Mouse (Mus musculus) stomach, postnatal 0 days (tissue): ENCODE data around the gene Gm45261. TPM values are rescaled to one million over a fixed set of nuclear protein-coding genes. Genes with fewer than 3 reads are reported as not detected.

Experiments used
- ATAC-seq: fragments of 200-750 bp; cut with Nextera tagmentation; 2 replicates; pipeline ENCODE4 v1.8.0; 2017; ENCODE audit not compliant: low FRiP score, low TSS enrichment
- DNase-seq: peaks from one replicate; pipeline ENCODE4 v3.0.0-alpha.2; 2016; ENCODE audit warnings: low spot score
- H3K27ac ChIP-seq: fragments of 300-500 bp; sonication (generic); replicated peaks from 2 replicates; pipeline ENCODE4 v1.5.1; 2014; ENCODE audit warnings: mild to moderate bottlenecking, control low read depth
- H3K27me3 ChIP-seq: fragments of 300-500 bp; sonication (generic); 2 replicates; pipeline ENCODE4 v1.6.1; 2014; ENCODE audit warnings: low read length; ENCODE audit not compliant: control insufficient read depth, insufficient read depth
- H3K36me3 ChIP-seq: fragments of 300-500 bp; sonication (generic); 2 replicates; pipeline ENCODE4 v1.6.1; 2014; ENCODE audit warnings: low read length, mixed read lengths; ENCODE audit not compliant: control insufficient read depth, insufficient read depth
- H3K4me1 ChIP-seq: fragments of 300-500 bp; sonication (generic); replicated peaks from 2 replicates; pipeline ENCODE4 v1.6.1; 2014; ENCODE audit warnings: antibody characterized with exemption; ENCODE audit not compliant: control insufficient read depth, insufficient read depth
- H3K4me2 ChIP-seq: fragments of 300-500 bp; sonication (generic); replicated peaks from 2 replicates; pipeline ENCODE4 v1.6.1; 2014; ENCODE audit warnings: low read depth, mild to moderate bottlenecking, control low read depth, moderate library complexity
- H3K4me3 ChIP-seq: fragments of 300-500 bp; sonication (generic); 2 replicates; pipeline ENCODE4 v1.5.1; 2014; ENCODE audit warnings: low read depth, low read length, control low read depth
- H3K9ac ChIP-seq: fragments of 300-500 bp; sonication (generic); 2 replicates; pipeline ENCODE4 v1.6.1; 2014; ENCODE audit warnings: mild to moderate bottlenecking, low read length, control low read depth, mixed read lengths
- H3K9me3 ChIP-seq: fragments of 300-500 bp; sonication (generic); 2 replicates; pipeline ENCODE4 v1.6.1; 2016; ENCODE audit warnings: low read length; ENCODE audit not compliant: control insufficient read depth
- CTCF ChIP-seq: IDR thresholded peaks from 2 replicates; pipeline ENCODE4 v1.5.1; 2016; ENCODE audit warnings: antibody characterized with exemption, low read depth, mild to moderate bottlenecking, moderate library complexity
- EP300 ChIP-seq: optimal IDR thresholded peaks from 2 replicates; pipeline ENCODE3; 2016; ENCODE audit warnings: antibody characterized with exemption
- WGBS: fragments of 180-500 bp; shearing (Covaris S2); extraction: QIAGEN DNeasy Blood & Tissue Kit; methylation state at CpG from one replicate; pipeline ENCODE4 v1.1.7; 2014; 5-methylcytosine and 5-hydroxymethylcytosine counted together
- polyA plus RNA-seq: library from polyadenylated mRNA; unstranded; fragments of >200 nt; fragmentation: Nextera tagmentation; extraction: Ambion mirVana; gene quantifications from 2 replicates; pipeline ENCODE4 v1.2.1, GENCODE M21; 2015

Gm45261 gene
- polyA plus RNA-seq = not detected in 2 replicates

DNA sequence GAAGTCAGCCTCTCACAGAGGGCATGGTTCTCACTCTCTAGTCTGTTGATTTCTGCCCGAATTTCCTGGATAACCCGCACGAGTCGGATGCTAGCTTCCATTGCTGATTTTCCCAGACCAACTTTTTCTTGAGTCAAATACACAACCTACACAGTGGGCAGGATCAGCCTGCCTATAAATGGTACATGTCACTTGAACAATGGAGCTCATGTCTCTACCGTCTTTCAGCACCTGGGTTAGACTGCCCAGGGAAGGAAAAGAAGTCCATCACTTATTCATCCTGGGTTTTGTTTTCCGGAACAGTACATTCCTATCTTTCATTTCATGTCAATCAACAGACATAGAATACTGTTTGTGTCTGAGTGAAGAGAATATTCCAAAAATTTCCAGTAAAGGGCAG, at the start of gene Gm45261:
Gene Gm45261 (minus strand): TSS at position 101 of the 400 bp plus-strand sequence.
- Histone ChIP-seq H3K9ac (no peak within 1 kb of the TSS), H3K4me1 (no peaks in the 10 kb centered on the region), H3K4me3 (no peak within 1 kb of the TSS), H3K27ac (no peak within 1 kb of the TSS), H3K36me3 (no peaks in the 10 kb centered on the region), H3K4me2 (no peak within 1 kb of the TSS), H3K9me3 (no peaks in the 10 kb centered on the region), H3K27me3 (no peaks in the 10 kb centered on the region)
- DNase-seq (no peak), ATAC-seq (no peak)
- TF ChIP-seq EP300 = no peak
- TF ChIP-seq CTCF = no peak
- WGBS = 88% methylated on average over 6 of the region's 6 CpGs

DNA sequence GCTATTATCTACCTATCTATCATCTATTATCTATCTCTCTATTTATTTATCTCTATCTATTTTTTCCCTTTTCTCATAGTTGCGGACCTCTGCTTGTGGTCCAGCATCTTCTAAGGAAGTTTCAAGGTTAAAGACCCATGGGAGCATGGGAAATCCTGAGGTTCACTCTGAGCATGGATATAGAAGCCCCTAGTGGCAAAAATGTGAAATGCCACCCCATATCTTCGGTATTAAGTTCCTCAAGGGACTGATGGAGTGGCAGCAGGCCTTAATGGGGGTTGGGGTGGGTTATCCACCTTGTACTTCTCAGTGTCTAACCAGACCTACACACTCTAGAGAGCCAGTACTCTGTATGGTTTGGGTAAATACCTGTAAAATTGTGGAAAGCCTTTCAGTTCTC, 43.5 kb upstream of the Gm45261 start:
- ATAC-seq (no peak), DNase-seq (no peak)
- H3K27ac ChIP-seq = no peak overlapping the region
- no peaks in the 10 kb centered on the region for H3K36me3 ChIP-seq
- H3K4me1 ChIP-seq = no peaks in the 10 kb centered on the region
- no peak overlapping the region for H3K9ac ChIP-seq
- H3K4me2 ChIP-seq = no peak overlapping the region
- no peaks in the 10 kb centered on the region for H3K27me3 ChIP-seq
- H3K4me3 ChIP-seq = no peak overlapping the region
- H3K9me3 ChIP-seq = no peaks in the 10 kb centered on the region
- WGBS = 74% methylated on average over 2 of the region's 2 CpGs
- no peak for TF ChIP-seq EP300
- peak; percentile 62 for TF ChIP-seq CTCF

DNA sequence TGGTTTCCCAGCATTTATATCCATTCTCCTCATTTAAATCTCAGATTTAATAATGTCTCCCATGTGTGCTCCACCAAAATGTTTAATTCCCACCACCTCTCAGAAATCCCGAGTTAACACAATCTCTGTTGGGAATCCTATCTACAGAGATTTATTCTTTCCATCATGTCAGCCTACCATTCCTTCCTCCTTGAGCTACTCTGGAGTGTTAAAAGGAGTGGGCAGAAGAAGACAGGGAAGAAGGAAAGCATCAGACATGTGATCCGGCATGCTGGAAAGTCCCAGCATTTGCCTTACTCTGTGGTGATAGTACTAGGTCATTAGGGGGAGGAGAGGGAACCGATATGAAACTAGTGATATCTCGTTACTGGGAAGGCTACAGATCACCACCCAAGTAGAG, 42.8 kb upstream of the Gm45261 start:
- ATAC-seq = no peak
- Histone ChIP-seq H3K36me3 (no peaks in the 10 kb centered on the region), H3K27me3 (no peaks in the 10 kb centered on the region), H3K27ac (no peak overlapping the region), H3K4me3 (no peak overlapping the region), H3K4me1 (no peaks in the 10 kb centered on the region), H3K9me3 (no peaks in the 10 kb centered on the region), H3K9ac (no peak overlapping the region), H3K4me2 (no peak overlapping the region)
- 87% methylated on average over 4 of the region's 4 CpGs for WGBS
- TF ChIP-seq EP300 = no peak
- no peak for TF ChIP-seq CTCF
- DNase-seq = no peak

DNA sequence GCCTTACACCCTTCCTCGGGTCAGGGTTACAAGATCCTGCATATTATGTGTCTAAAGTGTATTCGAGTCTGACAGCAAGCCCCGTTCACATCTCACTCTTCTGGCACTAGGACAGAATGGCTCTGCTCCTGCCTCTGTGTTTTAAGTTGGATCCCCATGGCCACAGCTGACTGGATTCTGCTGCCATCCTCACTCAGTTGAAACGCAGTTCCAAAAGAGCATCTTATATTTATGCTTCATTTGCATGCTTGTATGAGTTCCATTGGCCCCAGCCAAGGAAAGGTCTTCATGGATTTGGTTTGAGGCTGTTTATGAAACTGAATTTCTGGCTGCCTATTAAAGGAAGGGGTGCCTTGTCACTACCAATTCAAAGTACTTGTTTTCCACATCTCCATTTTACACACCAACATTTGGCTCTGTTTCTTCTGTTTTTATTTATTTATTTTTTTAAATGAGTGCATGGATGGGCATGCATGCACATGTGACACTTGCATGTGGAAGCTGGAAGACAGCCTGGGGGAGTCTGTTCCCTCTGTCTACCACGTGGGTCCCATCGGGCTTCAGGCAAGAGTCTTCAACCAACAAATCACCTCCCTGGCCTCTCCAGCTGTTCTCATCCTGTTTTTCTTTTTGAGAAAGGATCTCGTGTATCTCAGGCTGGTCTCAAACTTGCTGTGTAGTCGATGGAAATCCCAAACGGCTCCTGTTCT, 41.4 kb upstream of the Gm45261 start:
- H3K4me2 ChIP-seq = no peak overlapping the region
- H3K9me3 ChIP-seq = no peaks in the 10 kb centered on the region
- TF ChIP-seq EP300 (no peak), CTCF (no peak)
- DNase-seq = no peak
- H3K4me1 ChIP-seq = no peaks in the 10 kb centered on the region
- H3K27ac ChIP-seq = no peak overlapping the region
- WGBS = 74% methylated on average over 9 of the region's 9 CpGs
- no peaks in the 10 kb centered on the region for H3K27me3 ChIP-seq
- no peak overlapping the region for H3K9ac ChIP-seq
- no peak overlapping the region for H3K4me3 ChIP-seq
- no peak for ATAC-seq
- H3K36me3 ChIP-seq = no peaks in the 10 kb centered on the region

DNA sequence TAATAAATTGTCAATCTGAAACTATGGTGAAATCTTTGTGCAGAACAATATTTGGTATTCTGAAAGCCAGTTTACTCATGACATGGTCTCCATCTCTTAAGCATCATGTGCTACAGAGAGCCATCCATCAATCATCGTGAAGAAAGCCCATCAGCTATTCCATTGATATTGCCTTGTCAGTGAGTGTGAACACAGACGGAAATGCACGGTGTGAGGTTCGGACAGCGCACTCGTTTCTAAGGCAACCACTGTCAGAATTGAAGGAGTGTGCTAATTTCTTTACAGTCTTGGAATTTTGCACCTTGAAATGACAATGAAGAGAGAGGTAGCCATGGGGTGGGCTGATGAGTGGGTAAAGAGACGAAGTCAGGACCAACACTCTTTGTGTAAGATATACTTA, 38.0 kb upstream of the Gm45261 start:
- DNase-seq (no peak), ATAC-seq (no peak)
- H3K27me3 ChIP-seq = no peaks in the 10 kb centered on the region
- no peaks in the 10 kb centered on the region for H3K36me3 ChIP-seq
- WGBS = 84% methylated on average over 7 of the region's 7 CpGs
- H3K27ac ChIP-seq = no peak overlapping the region
- no peak overlapping the region for H3K9ac ChIP-seq
- no peaks in the 10 kb centered on the region for H3K4me1 ChIP-seq
- no peak for TF ChIP-seq EP300
- TF ChIP-seq CTCF = no peak
- H3K4me2 ChIP-seq = no peak overlapping the region
- no peak overlapping the region for H3K4me3 ChIP-seq
- H3K9me3 ChIP-seq = no peaks in the 10 kb centered on the region

DNA sequence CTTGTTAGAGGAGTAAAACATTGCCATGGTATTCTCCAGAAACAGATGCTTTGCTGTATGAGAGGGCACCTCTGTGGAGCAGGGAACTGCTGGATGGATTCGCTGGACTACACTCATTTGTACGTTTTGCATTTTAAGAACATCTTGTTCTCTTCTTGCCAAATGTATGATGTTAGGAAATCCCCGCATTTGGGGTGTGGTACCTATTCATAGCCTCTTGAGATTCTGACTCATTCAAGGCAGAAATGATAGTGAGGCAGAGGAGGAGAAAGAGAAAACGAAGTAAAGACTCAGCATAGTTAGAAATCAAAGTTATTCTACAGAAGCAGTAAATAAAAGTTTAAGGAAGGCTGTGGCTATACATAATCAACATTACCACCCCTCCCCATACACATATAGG, 35.1 kb upstream of the Gm45261 start:
- no peak overlapping the region for H3K9ac ChIP-seq
- no peaks in the 10 kb centered on the region for H3K9me3 ChIP-seq
- no peak overlapping the region for H3K4me2 ChIP-seq
- no peak for DNase-seq
- no peak overlapping the region for H3K27ac ChIP-seq
- H3K4me1 ChIP-seq = no peaks in the 10 kb centered on the region
- H3K27me3 ChIP-seq = no peaks in the 10 kb centered on the region
- ATAC-seq = no peak
- TF ChIP-seq CTCF = no peak
- no peak for TF ChIP-seq EP300
- H3K4me3 ChIP-seq = no peak overlapping the region
- 60% methylated on average over 4 of the region's 4 CpGs for WGBS
- H3K36me3 ChIP-seq = no peaks in the 10 kb centered on the region
